Mouse (Mus musculus) forebrain, postnatal 0 days (tissue): ENCODE results near the gene Tia1. TPM values are rescaled to one million over a fixed set of nuclear protein-coding genes. Genes with fewer than 3 reads are reported as not detected.

Experiments
- ATAC-seq: fragments of 200-750 bp; cut with Nextera tagmentation; 2 replicates; pipeline ENCODE4 v1.8.0; 2017; ENCODE audit warnings: mild to moderate bottlenecking, moderate library complexity
- DNase-seq: peaks from one replicate; pipeline ENCODE4 v3.0.0-alpha.2; 2015
- H3K27ac ChIP-seq: fragments of 300-500 bp; sonication (generic); 2 replicates; pipeline ENCODE4 v1.5.1; 2014; ENCODE audit warnings: low read depth, mild to moderate bottlenecking, antibody characterized with exemption, low read length, moderate library complexity, mixed read lengths
- H3K27me3 ChIP-seq: fragments of 300-500 bp; sonication (generic); 2 replicates; pipeline ENCODE4 v1.6.1; 2014; ENCODE audit warnings: mild to moderate bottlenecking, low read length, mixed read lengths; ENCODE audit not compliant: insufficient read depth
- H3K36me3 ChIP-seq: fragments of 300-500 bp; sonication (generic); 2 replicates; pipeline ENCODE4 v1.6.1; 2014; ENCODE audit warnings: mild to moderate bottlenecking, moderate library complexity; ENCODE audit not compliant: insufficient read depth
- H3K4me1 ChIP-seq: fragments of 300-500 bp; sonication (generic); 2 replicates; pipeline ENCODE4 v1.6.1; 2014; ENCODE audit warnings: antibody characterized with exemption; ENCODE audit not compliant: insufficient read depth
- H3K4me2 ChIP-seq: fragments of 300-500 bp; sonication (generic); 2 replicates; pipeline ENCODE4 v1.6.1; 2014; ENCODE audit warnings: low read depth, mild to moderate bottlenecking, moderate library complexity
- H3K4me3 ChIP-seq: fragments of 300-500 bp; sonication (generic); 2 replicates; pipeline ENCODE4 v1.5.1; 2014; ENCODE audit warnings: low read depth, low read length, mixed read lengths
- H3K9ac ChIP-seq: fragments of 300-500 bp; sonication (generic); 2 replicates; pipeline ENCODE4 v1.6.1; 2014; ENCODE audit warnings: mild to moderate bottlenecking
- H3K9me3 ChIP-seq: fragments of 300-500 bp; sonication (generic); 2 replicates; pipeline ENCODE4 v1.6.1; 2016; ENCODE audit warnings: low read length
- CTCF ChIP-seq: sonication (generic); IDR thresholded peaks from 2 replicates; pipeline ENCODE4 v1.5.1; 2016; ENCODE audit warnings: antibody characterized with exemption, control low read depth, low read depth
- WGBS: fragments of 180-500 bp; shearing (Covaris S2); extraction: QIAGEN DNeasy Blood & Tissue Kit; methylation state at CpG from one replicate; pipeline ENCODE4 v1.1.7; 2014; 5-methylcytosine and 5-hydroxymethylcytosine counted together
- polyA plus RNA-seq: library from polyadenylated mRNA; unstranded; fragments of >200 nt; fragmentation: Nextera tagmentation; extraction: Ambion mirVana; gene quantifications from 2 replicates; pipeline ENCODE4 v1.2.1, GENCODE M21; 2015
- total RNA-seq: library from RNA; depleted of rRNA; stranded (reverse); fragments of >200 nt; gene quantifications from 2 replicates; pipeline ENCODE4 v1.2.3, GENCODE M21; 2014; rRNA removed

Tia1 gene
- total RNA-seq (201 and 252 TPM in 2 replicates), polyA plus RNA-seq (150 and 191 TPM in 2 replicates)

DNA sequence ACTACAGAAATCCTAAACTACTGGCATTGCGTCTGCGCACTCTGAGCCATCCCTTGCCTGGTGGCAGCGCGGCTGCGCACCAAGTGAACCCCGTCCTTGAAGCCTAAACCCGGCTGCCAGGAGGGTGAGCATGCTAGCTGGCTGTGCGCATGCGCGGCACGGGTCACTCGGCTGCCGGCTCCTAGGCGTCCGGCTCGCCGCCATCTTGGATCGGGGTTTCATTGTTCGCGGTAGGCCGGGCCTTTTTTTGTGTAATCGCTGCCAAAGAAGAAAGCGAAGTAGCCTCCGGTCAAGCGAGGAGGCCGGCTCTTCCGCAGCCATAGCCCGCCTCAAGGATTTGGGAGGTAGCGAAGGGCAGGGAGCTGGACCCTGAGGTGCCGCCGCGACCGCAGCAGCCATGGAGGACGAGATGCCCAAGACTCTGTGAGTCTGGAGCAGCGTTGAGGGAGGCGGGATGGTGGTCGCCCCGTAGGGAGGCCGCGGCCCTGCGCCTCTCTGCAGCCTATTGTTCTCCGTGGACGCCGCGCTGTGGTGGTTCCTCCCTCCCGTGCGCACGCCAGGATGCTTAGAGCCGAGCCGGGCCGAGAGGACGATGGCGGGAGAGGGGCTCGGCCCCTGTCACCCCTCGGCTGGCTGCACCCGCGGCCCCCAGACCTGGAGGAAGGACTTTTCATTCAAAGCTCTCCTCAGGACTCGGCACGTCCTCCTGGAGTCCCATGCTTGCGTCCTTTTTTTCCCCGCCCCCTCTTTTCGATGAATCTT, at the start of gene Tia1:
Gene Tia1 (plus strand): TSS at position 120 of the 762 bp plus-strand sequence.
- H3K4me3 ChIP-seq: peak within 1 kb of the TSS; percentile 96
- H3K27ac ChIP-seq: peak within 1 kb of the TSS; percentile 100
- H3K4me2 ChIP-seq: peak within 1 kb of the TSS; percentile 66
- H3K36me3 ChIP-seq: no peaks in the 10 kb centered on the region
- TF ChIP-seq CTCF: no peak
- WGBS: under 1% methylated on average over 57 of the region's 62 CpGs
- no peaks in the 10 kb centered on the region for H3K27me3 ChIP-seq
- H3K4me1 ChIP-seq: peaks cover 11% of the 10 kb centered on the region
- ATAC-seq (peak; percentile 98), DNase-seq (peak; percentile 100)
- H3K9me3 ChIP-seq: no peaks in the 10 kb centered on the region
- H3K9ac ChIP-seq: peak within 1 kb of the TSS; percentile 100

- Histone ChIP-seq H3K4me3 (no peak overlapping the region), H3K27ac (no peak overlapping the region), H3K4me1 (no peaks in the 10 kb centered on the region), H3K4me2 (no peak overlapping the region), H3K9me3 (no peaks in the 10 kb centered on the region), H3K36me3 (no peaks in the 10 kb centered on the region), H3K27me3 (no peaks in the 10 kb centered on the region), H3K9ac (no peak overlapping the region)
- DNase-seq (no peak), ATAC-seq (no peak)
- 0 out of 2 replicates have a peak, but pooled peaks have one; percentile 7 for TF ChIP-seq CTCF
- 56% methylated on average over 3 of the region's 3 CpGs for WGBS
Observed at GRCm38 (mm10) chr6:86354948-86355347, 49.1 kb upstream of the Tia1 start.

DNA sequence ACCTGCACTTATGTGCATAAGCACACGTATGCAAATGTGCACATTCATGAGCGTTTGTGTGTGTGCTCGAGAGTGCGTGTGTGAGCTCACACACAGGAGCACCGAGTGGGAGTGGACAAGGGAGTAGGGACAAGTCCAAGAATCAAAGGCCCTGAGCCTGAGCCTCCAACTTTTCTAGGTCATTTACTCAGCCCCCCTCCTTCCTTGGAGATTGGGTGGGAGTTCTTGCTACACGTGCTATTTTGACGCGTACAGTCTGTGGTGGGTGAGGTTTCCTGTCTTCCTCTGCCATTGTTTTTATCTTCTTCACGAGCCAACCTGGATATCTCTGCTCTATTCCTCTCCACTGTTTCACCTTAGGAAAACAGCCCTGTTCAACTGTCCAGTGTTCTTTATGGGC, 47.1 kb upstream of the Tia1 start:
- Histone ChIP-seq H3K4me1 (no peaks in the 10 kb centered on the region), H3K27me3 (no peaks in the 10 kb centered on the region), H3K4me3 (no peak overlapping the region), H3K9ac (no peak overlapping the region), H3K4me2 (no peak overlapping the region), H3K9me3 (no peaks in the 10 kb centered on the region), H3K27ac (no peak overlapping the region), H3K36me3 (no peaks in the 10 kb centered on the region)
- 83% methylated on average over 9 of the region's 9 CpGs for WGBS
- DNase-seq (no peak), ATAC-seq (no peak)
- TF ChIP-seq CTCF: no peak

GRCm38 (mm10) chr6:86360691-86361090, 43.3 kb upstream of the Tia1 start:
- Histone ChIP-seq H3K9ac (no peak overlapping the region), H3K4me1 (peaks cover 3% of the 10 kb centered on the region; the same call in 1 of the 2 replicates), H3K9me3 (no peaks in the 10 kb centered on the region), H3K27ac (no peak overlapping the region), H3K36me3 (no peaks in the 10 kb centered on the region), H3K4me2 (no peak overlapping the region), H3K27me3 (no peaks in the 10 kb centered on the region), H3K4me3 (no peak overlapping the region)
- no peak for TF ChIP-seq CTCF
- 72% methylated on average over 7 of the region's 7 CpGs for WGBS
- ATAC-seq (no peak), DNase-seq (no peak)

DNA sequence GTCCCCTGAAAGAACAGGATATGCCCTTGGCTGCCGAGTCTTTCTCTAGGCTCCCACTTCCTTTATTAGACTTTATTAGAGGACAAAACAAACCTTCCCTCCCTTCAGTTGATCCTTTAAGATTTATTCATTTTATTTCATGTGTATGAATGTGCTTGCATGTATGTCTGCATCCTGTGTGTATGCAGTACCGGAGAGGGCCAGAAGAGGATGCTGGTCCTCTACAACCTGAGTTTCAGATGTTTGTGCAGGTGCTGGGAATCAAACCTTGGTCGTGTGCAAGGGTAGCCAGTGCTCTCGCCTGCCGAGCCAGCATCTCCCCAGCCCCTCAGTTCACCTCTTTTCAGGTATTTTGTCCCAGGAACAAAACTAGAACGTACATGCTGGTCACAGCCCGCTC, 42.6 kb upstream of the Tia1 start:
- Histone ChIP-seq H3K27ac (no peak overlapping the region), H3K36me3 (no peaks in the 10 kb centered on the region), H3K9ac (no peak overlapping the region), H3K9me3 (no peaks in the 10 kb centered on the region), H3K4me2 (no peak overlapping the region), H3K4me1 (peaks cover 5% of the 10 kb centered on the region; the same call in 1 of the 2 replicates), H3K4me3 (no peak overlapping the region), H3K27me3 (no peaks in the 10 kb centered on the region)
- peak; percentile 37 for TF ChIP-seq CTCF
- DNase-seq (no peak), ATAC-seq (no peak)
- 90% methylated on average over 7 of the region's 7 CpGs for WGBS

- no peaks in the 10 kb centered on the region for H3K9me3 ChIP-seq
- 1% methylated on average over 17 of the region's 17 CpGs for WGBS
- peak overlapping the region; percentile 61 for H3K4me3 ChIP-seq
- H3K27ac ChIP-seq: peak overlapping the region; percentile 88
- peak overlapping the region; percentile 87 for H3K9ac ChIP-seq
- 0 out of 2 replicates have a peak, but pooled peaks cover 3% of the 10 kb centered on the region for H3K36me3 ChIP-seq
- peak; percentile 93 for DNase-seq
- peak; percentile 96 for TF ChIP-seq CTCF
- peak overlapping the region; percentile 98 for H3K4me2 ChIP-seq
- ATAC-seq: peak; percentile 66
- no peaks in the 10 kb centered on the region for H3K27me3 ChIP-seq
- H3K4me1 ChIP-seq: peaks cover 9% of the 10 kb centered on the region; the same call in 1 of the 2 replicates
Observed at GRCm38 (mm10) chr6:86364442-86365141, 39.4 kb upstream of the Tia1 start.
